Mouse (Mus musculus) liver, postnatal 0 days (tissue): ENCODE measurements around the gene Hgd.

ENCODE experiments used
- CTCF ChIP-seq: sonication (generic); IDR thresholded peaks from 2 replicates; pipeline ENCODE4 v1.5.1; 2016; ENCODE audit warnings: antibody characterized with exemption, low read depth
- EP300 ChIP-seq: IDR thresholded peaks from 2 replicates; pipeline ENCODE4 v1.6.1; 2016; ENCODE audit warnings: antibody characterized with exemption, low read depth, mild to moderate bottlenecking

GRCm38 (mm10) chr16:37637802-37638201 lies 57.8 kb downstream of the Hgd start:
- TF ChIP-seq CTCF: no peak
- TF ChIP-seq EP300: no peak
